Mouse (Mus musculus): ENCODE results near the gene Gm20509.

- TF ChIP-seq POLR2A (IDR thresholded peaks at IDR 0.05; ENCODE audit: borderline replicate concordance, low read depth, low read length) (no peak), CTCF (IDR thresholded peaks at IDR 0.05; ENCODE audit: low read depth, low read length) (no peak)
Observed at GRCm38 (mm10) chr9:73072426-73072825, 29.8 kb upstream of the Gm20509 start.
